Mouse (Mus musculus): ENCODE measurements around the gene Pex12.
"Not testable (repeated sequence)": the region's sequence is repeated elsewhere in the genome, so short reads cannot be mapped to it uniquely, and the experiment has no call there.

Gene Pex12

DNA sequence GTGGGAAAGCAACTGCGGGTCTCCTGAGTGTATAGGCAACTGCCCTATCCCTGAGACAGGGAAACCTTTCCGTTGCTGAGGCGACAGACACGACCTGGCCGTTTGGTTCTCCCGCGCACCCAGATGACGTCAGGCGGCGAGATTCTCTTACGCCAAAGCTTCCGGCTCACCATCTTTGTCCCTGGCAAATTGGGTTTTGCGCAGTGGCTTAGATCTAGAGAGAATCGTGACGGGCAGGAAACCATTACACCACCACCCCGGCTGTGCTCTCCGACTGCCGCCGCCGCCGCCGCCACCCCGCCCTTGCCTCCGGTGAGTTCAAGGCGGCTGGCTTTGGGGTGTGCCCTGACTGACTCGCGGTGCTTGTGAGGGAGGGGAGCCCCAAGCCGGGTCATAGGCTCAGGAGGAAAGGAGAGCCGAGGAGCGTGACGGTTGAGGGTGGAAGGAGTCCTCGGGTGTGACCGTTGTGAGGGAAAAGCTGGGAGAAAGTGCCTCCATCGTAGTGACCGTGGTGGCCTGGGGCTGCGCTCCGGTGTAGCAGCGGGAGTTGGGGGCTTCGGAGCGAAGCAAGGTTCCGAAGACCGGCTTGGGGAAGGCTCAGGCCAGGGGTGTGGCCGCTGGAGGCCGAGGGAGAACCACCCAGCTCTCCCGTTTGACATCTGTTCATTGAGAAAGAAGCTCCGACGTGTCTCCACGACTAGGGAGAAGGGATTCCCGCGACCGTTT is at the start of gene Pex12:
Pex12 (minus strand) TSS at position 61 of the 726 bp plus-strand sequence.
- peak; percentile 96 for DNase-seq

- no peak for DNase-seq
Measured at GRCm38 (mm10) chr11:83341716-83342245, 39.4 kb upstream of the Pex12 start.

DNA sequence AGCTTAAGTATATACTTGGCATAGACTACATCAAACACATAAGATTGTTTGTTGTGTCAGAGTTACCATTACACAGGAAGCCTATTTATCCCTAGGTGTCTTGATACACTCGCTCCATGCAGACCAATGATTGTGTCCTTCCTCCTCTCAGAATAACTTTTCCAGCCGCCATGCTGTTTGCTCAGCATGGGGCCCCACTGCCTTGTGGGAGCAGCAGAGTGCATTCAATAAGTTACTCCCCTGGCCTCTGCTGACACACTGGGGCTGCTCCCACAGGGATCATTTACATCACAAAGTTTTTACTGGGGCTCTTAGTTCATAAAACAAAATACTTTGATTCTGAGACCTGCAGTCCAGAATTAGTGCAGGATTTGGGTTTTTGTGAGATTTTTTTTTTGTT is 37.3 kb upstream of the Pex12 start:
- no peak for DNase-seq

DNA sequence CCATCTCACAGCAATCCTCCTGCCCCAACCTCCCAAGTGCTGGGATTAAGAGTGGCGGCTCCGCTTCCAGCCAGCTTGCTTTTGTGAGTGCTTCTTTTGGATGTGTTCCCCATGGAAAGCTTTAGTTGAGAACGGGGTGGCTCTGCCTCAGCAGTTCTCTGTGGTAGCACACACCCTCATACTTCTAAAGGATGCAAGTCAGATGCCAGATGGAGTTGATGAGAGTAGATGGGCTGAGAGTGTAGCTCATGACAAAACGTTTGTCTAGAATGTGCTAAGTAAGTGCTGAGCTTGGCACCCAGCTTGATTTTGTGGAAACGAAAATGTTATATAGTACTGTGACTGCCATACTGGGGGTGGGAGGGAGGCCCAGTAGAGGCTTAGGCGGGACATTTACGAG is 33.4 kb upstream of the Pex12 start:
- no peak for DNase-seq

DNA sequence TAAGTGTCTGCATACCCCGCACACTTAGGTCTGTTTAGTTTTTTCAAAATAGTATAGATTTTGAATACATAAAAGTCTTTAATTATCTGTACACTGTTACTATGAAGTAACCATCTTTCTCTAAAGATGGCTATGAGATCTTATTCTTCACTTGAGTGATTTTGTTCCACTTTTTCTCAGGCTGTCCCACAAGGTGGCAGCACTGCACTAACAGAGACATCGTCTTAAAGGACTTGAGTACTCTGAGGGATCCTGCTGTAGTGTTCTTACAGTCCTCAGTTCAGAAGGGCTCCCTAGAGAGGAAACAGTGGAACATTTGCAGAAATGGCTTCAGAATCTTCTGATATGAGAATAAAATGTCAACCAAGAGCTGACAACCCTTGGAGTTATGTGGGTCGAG is 25.0 kb upstream of the Pex12 start:
- peak; percentile 72 for DNase-seq

GRCm38 (mm10) chr11:83326692-83327091 is 24.3 kb upstream of the Pex12 start:
- DNase-seq, result not testable (repeated sequence)

GRCm38 (mm10) chr11:83319048-83319447 is 16.7 kb upstream of the Pex12 start:
- DNase-seq, result no peak

- DNase-seq, result no peak
Measured at GRCm38 (mm10) chr11:83312471-83312870, 10.1 kb upstream of the Pex12 start.

DNA sequence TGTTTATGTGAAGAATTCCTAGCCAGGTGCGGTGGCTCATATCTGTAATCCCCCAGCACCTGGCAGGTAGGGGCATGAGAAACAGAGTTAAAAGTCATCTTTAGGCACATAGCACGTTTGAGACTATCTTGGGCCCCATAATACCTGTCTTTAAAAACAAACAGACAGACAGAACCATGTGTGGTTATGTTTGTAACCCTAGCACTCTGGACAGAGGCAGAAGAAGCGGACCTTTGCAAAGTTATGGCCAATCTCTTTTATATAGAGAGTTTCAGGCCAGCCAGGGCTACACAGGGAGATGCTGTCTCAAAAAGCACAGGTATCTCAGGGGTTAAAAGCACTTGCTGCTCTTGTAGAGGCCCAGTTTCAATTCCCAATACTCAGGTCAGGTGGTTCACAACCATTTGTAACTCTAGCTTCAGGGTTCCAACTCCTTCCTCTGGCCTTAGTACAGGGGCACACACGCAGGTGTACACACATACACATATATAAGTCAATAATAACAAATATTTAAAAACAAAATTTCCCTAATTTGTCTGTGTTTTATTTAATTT is 4.4 kb upstream of the Pex12 start:
- no peak for DNase-seq

DNA sequence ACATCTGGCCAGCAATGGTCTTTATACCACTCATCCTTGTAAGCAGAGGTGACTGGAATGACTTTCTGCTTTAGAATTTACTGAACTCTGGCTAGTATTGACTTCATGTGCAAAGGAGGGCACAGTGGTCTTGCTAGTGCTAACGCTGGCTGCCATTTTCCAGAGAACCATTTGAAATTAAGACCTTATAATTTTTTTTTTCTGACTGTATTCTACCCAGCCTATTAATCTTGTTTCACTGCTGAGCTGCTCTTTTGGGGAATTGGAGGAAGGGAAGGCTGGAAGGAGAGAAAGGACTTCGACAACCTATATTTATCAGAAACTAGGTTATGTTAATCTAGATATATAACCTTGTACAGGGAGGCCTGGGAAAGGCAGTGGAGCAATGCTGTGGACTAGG is 2.1 kb upstream of the Pex12 start:
- no peak for DNase-seq

DNA sequence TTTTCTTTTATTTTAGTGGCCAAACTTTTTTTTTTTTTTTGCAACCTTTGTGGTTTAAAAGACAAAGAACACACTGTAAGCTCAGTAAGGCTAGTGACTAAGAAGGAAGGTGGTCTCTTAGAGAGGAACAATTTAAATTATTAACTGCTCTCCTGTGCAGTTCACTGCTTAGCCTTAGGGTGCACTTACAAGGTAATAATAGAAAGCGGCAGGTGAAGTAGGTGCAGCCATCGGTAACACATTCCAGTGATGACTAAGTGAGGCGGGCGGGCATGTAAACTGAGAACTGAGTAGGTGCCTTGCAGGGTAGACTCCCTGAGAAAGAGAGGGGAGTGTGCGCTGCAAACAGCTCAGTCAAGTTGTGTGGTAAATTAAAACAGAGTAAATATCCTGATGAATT is 1.4 kb upstream of the Pex12 start:
- no peak for DNase-seq

- DNase-seq, result no peak
Measured at GRCm38 (mm10) chr11:83302124-83302523, 262 bp downstream of the Pex12 start.

GRCm38 (mm10) chr11:83301431-83301831 is 955 bp downstream of the Pex12 start:
- no peak for DNase-seq

DNA sequence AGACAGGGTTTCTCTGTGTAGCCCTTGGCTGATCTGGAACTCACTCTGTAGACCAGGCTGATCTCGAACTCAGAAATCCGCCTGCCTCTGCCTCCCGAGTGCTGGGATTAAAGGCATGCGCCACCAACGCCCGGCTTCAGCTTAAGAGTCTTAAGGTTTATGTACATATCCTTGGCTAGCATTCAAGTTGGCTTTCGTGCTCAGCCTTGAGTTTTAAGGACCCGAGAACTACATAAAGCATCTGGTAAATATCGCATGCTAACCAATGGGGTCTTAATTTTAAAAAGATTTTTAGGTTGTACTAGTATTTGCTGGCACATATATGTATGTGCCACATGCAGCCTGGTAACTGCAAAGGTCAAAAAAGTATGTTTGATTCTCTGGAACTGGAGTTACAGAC is 2.7 kb downstream of the Pex12 start:
- no peak for DNase-seq

GRCm38 (mm10) chr11:83298225-83299195 is 3.9 kb downstream of the Pex12 start, which contains the start of gene Ap2b1:
Ap2b1 (plus strand) TSS chr11:83299024.
- DNase-seq, result peak; percentile 84

DNA sequence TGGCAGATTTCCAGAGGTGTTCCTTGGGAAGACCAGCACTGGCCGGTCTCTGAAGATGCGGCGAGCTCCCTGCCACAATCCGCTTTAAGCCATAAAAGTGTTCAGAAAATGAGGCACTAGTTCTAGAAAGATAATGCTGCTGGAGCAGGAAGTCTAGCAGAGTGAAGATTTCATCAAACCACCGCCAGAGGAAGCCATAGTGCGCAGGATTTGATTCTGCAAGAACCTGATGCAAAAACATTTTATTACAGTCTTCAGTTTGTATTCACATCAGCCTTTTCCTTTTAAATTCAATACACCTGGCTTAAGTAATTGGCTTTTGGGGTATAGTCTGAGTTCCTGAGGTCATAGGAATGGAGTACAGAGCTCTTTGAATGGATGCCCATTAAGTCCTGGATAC is 4.6 kb downstream of the Pex12 start:
- no peak for DNase-seq

DNA sequence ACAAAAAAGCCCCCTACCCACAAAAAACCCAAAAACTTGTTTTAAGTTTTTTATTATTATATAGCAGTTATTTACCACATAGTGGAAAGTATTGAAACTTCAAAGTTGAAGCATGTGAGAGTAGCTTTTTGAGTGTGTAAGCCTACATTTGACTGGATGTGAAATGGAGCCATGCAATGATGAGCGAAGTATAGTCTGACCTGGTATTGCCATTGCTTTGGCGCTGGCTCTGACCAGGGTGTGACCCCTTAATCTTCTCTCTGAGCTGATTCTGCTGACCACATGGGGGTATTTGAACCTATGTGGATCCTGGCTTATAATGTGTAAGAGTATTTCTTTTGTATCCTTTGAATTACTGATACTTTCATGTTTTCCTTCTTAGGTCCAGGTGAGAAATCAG is 8.3 kb downstream of the Pex12 start:
- no peak for DNase-seq

DNA sequence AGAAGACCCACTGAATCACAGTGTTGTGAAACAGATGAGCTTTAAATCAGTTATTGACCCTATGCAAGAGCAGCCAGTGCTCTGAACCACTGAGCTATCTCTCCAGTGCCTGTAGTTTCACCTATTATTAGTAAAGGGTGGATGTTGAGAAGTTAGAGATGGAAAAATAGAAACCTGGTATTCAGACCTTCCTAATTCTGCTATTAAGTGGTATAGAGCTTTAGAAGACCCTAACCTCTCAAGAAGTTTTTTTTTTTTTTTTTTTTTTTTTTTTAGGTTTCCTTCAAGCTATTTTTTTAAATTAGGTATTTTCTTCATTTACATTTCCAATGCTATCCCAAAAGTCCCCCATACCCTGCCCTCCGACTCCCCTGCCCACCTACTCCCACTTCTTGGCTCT is 9.2 kb downstream of the Pex12 start:
- no peak for DNase-seq

DNA sequence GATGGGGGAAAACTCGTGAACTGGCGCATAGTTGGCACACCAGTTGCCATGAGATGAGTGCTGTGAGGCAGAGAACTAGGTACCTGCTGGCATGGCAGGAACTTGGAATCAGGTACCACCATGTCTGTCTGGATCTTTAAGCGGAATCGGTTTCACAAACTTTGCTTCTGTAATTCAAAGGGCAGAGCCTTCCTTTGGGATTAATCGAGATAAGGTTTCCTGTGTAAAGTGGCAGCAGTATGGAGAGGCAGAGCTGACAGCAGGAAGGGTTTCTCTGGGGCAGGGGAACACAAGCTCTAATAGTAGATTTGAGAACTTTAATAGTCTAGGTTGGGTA is 10.2 kb downstream of the Pex12 start:
- DNase-seq, result no peak

DNA sequence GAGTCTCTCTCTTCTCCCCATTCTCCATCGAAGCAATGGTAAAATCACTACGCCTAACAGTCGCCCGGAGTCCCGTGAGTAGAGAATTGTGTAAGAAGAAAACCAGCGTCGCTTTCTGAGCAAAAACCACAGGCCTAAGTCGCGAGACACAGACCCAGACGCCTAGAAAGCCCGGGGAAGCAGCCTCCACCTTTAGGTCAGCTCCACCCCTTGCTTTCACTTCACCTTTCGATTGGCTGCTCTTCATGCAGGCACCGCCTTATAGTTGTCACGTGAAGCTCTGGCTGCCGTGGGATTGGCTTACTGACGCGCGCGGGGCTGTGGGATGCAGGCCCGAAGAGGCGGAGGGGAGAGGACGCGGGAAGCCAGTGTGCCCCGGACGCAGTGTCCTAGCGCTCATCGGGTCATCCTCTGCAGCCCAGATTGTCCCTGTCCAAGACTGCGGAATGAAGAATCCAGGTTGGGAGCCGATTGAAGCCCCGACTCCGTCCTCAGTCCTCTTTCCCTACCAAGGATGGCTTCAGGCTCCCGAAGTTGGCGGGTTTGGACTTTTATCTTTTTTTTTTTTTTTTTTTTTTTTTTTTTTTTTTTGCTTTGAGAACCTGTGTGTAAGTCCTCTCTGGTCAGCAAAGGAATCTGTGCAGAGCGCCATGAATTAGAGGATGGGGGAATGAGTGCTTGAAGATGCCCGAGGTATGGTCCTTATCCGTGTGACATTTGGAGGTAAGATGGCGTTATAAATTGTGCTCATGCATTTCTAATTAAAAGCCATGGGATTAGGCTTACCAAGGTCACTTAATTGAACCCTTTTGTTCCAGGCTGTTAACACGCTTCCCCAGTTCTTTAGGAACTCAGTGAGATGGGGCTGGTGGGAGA is 10.8 kb downstream of the Pex12 start:
- DNase-seq, result peak; percentile 87

GRCm38 (mm10) chr11:83289633-83290032 is 12.8 kb downstream of the Pex12 start:
- DNase-seq, result no peak

GRCm38 (mm10) chr11:83289036-83289435 is 13.3 kb downstream of the Pex12 start:
- no peak for DNase-seq

- DNase-seq, result no peak
Measured at GRCm38 (mm10) chr11:83286566-83286965, 15.8 kb downstream of the Pex12 start, which contains the start of gene Slfn14. Slfn14 (minus strand) TSS chr11:83286726.
